Mouse (Mus musculus): ENCODE data around the gene Palld. TPM values are rescaled to one million over a fixed set of nuclear protein-coding genes. Genes with fewer than 3 reads are reported as not detected.

Palld gene
- polyA plus RNA-seq, 1 experiment from 2014 or later: 99.0 TPM

GRCm38 (mm10) chr8:61596889-61597288, 305.6 kb downstream of the Palld start:
- no peak for ATAC-seq
- in situ Hi-C loops (cut with MboI; ENCODE audit: low pct_unique_long_range_greater_than_20kb): no loop called here
- no peak for DNase-seq (ENCODE audit: low read depth, low spot score)
- ChIA-PET CTCF (no interaction called here), POLR2A (interaction anchor here (0.7 kb wide), 1 partner anchor 402 kb away, joined by 3 read pairs; no protein-coding TSS in a partner anchor)
- TF ChIP-seq CTCF (IDR thresholded peaks at IDR 0.05): no peak
- H3K27me3 ChIP-seq: no peaks in the 10 kb centered on the region

- DNase-seq (ENCODE audit: low read depth, low spot score) (no peak), ATAC-seq (peak; percentile 13)
- ChIA-PET CTCF (interaction anchor here (0.7 to 1.1 kb wide), 2 partner anchors 13 to 70 kb away, joined by 3 read pairs; no protein-coding TSS in a partner anchor), POLR2A (interaction anchor here (1.8 kb wide), 1 partner anchor 15 kb away, joined by 11 read pairs; no protein-coding TSS in a partner anchor)
- no peak for TF ChIP-seq CTCF (IDR thresholded peaks at IDR 0.05)
- no peaks in the 10 kb centered on the region for H3K27me3 ChIP-seq
- in situ Hi-C loops (cut with MboI; ENCODE audit: low pct_unique_long_range_greater_than_20kb): no loop called here
Measured at GRCm38 (mm10) chr8:61591446-61591845, 311.0 kb downstream of the Palld start.

- DNase-seq (ENCODE audit: low read depth, low spot score) (peak; percentile 59), ATAC-seq (peak; percentile 92)
- POLR2A ChIA-PET: interaction anchor here (0.6 to 1.8 kb wide), 3 partner anchors 15 to 24 kb away, joined by 3 to 11 read pairs (median 5); no protein-coding TSS in a partner anchor
Measured at GRCm38 (mm10) chr8:61590551-61591431, 311.7 kb downstream of the Palld start.

GRCm38 (mm10) chr8:61589972-61590391, 312.5 kb downstream of the Palld start:
- no peak for DNase-seq (ENCODE audit: low read depth, low spot score)
- no peak for ATAC-seq
- ChIA-PET CTCF (interaction anchor here (0.7 to 2.2 kb wide), 5 partner anchors 12 to 50 kb away, joined by 3 to 12 read pairs (median 5); no protein-coding TSS in a partner anchor), POLR2A (no interaction called here)
- no peaks in the 10 kb centered on the region for H3K27me3 ChIP-seq
- no peak for TF ChIP-seq CTCF (IDR thresholded peaks at IDR 0.05)
- in situ Hi-C loops (cut with MboI; ENCODE audit: low pct_unique_long_range_greater_than_20kb): no loop called here

More at GRCm38 (mm10) chr8:61590551-61591431, 311.7 kb downstream of the Palld start:
- in situ Hi-C loops (cut with MboI; ENCODE audit: low pct_unique_long_range_greater_than_20kb): no loop called here
- H3K27me3 ChIP-seq: no peaks in the 10 kb centered on the region
- CTCF ChIA-PET: interaction anchor here (0.7 to 1.1 kb wide), 3 partner anchors 14 to 69 kb away, joined by 3 to 5 read pairs (median 3); no protein-coding TSS in a partner anchor
- no peak for TF ChIP-seq CTCF (IDR thresholded peaks at IDR 0.05)

- TF ChIP-seq CTCF (IDR thresholded peaks at IDR 0.05): no peak
- ATAC-seq (no peak), DNase-seq (ENCODE audit: low read depth, low spot score) (no peak)
- in situ Hi-C loops (cut with MboI; ENCODE audit: low pct_unique_long_range_greater_than_20kb): no loop called here
- ChIA-PET CTCF (interaction anchor here (0.7 to 2.2 kb wide), 4 partner anchors 10 to 95 kb away, joined by 3 to 12 read pairs (median 8); no protein-coding TSS in a partner anchor), POLR2A (interaction anchor here (0.6 to 1.2 kb wide), 3 partner anchors 11 to 470 kb away, joined by 3 to 4 read pairs (median 3); no protein-coding TSS in a partner anchor)
- H3K27me3 ChIP-seq: no peaks in the 10 kb centered on the region
Measured at GRCm38 (mm10) chr8:61588336-61588735, 314.2 kb downstream of the Palld start.

GRCm38 (mm10) chr8:61587731-61588130, 314.8 kb downstream of the Palld start:
- in situ Hi-C loops (cut with MboI; ENCODE audit: low pct_unique_long_range_greater_than_20kb): no loop called here
- ChIA-PET CTCF (interaction anchor here (2.2 kb wide), 1 partner anchor 15 kb away, joined by 11 read pairs; no protein-coding TSS in a partner anchor), POLR2A (interaction anchor here (0.6 to 1.2 kb wide), 2 partner anchors 11 to 470 kb away, joined by 3 to 4 read pairs; no protein-coding TSS in a partner anchor)
- DNase-seq (ENCODE audit: low read depth, low spot score) (no peak), ATAC-seq (no peak)
- TF ChIP-seq CTCF (IDR thresholded peaks at IDR 0.05): no peak
- no peaks in the 10 kb centered on the region for H3K27me3 ChIP-seq

- POLR2A ChIA-PET: interaction anchor here (0.7 kb wide), 1 partner anchor 16 kb away, joined by 3 read pairs; no protein-coding TSS in a partner anchor
- in situ Hi-C loops (cut with MboI; ENCODE audit: low pct_unique_long_range_greater_than_20kb): no loop called here
- ATAC-seq (no peak), DNase-seq (ENCODE audit: low read depth, low spot score) (no peak)
- TF ChIP-seq CTCF (IDR thresholded peaks at IDR 0.05): no peak
- CTCF ChIA-PET: no interaction called here
- H3K27me3 ChIP-seq: no peaks in the 10 kb centered on the region
Measured at GRCm38 (mm10) chr8:61586529-61586928, 316.0 kb downstream of the Palld start.

- ChIA-PET CTCF (interaction anchor here (0.5 kb wide), 1 partner anchor 1849 kb away, joined by 3 read pairs; no protein-coding TSS in a partner anchor), POLR2A (interaction anchor here (0.7 kb wide), 1 partner anchor 15 kb away, joined by 3 read pairs; no protein-coding TSS in a partner anchor)
- in situ Hi-C loops (cut with MboI; ENCODE audit: low pct_unique_long_range_greater_than_20kb): no loop called here
- ATAC-seq: no peak
- H3K27me3 ChIP-seq: no peaks in the 10 kb centered on the region
- DNase-seq (ENCODE audit: low read depth, low spot score): no peak
- no peak for TF ChIP-seq CTCF (IDR thresholded peaks at IDR 0.05)
Measured at GRCm38 (mm10) chr8:61585746-61586145, 316.7 kb downstream of the Palld start.

GRCm38 (mm10) chr8:61584714-61585383, 317.6 kb downstream of the Palld start:
- ATAC-seq: no peak
- ChIA-PET POLR2A (no interaction called here), CTCF (interaction anchor here (0.5 to 2.1 kb wide), 5 partner anchors 10 to 1850 kb away, joined by 3 to 7 read pairs (median 3); no protein-coding TSS in a partner anchor)
- DNase-seq (ENCODE audit: low read depth, low spot score): no peak
- no peaks in the 10 kb centered on the region for H3K27me3 ChIP-seq
- no peak for TF ChIP-seq CTCF (IDR thresholded peaks at IDR 0.05)
- in situ Hi-C loops (cut with MboI; ENCODE audit: low pct_unique_long_range_greater_than_20kb): no loop called here

GRCm38 (mm10) chr8:61582547-61582946, 319.9 kb downstream of the Palld start:
- ChIA-PET POLR2A (no interaction called here), CTCF (interaction anchor here (1.1 to 1.2 kb wide), 2 partner anchors 10 to 12 kb away, joined by 3 read pairs; no protein-coding TSS in a partner anchor)
- TF ChIP-seq CTCF (IDR thresholded peaks at IDR 0.05): no peak
- in situ Hi-C loops (cut with MboI; ENCODE audit: low pct_unique_long_range_greater_than_20kb): no loop called here
- DNase-seq (ENCODE audit: low read depth, low spot score) (no peak), ATAC-seq (no peak)
- H3K27me3 ChIP-seq: no peaks in the 10 kb centered on the region

All from Patski (cell line).